In genomic region chr10:20735775-20736449, GRCm38 (mm10) we compare ENCODE assay signal across 18 mouse cellular contexts. TPM values are rescaled to one million over a fixed set of nuclear protein-coding genes. Genes with fewer than 3 reads are reported as not detected.
DNase-seq lines count a peak whose midpoint lies in the region; ATAC-seq lines count a peak whose summit lies in the region.
"Had no signal": no experiment of that assay in that cellular context is flagged by ENCODE, and none has a peak within 500 bp of the region (broad histone marks: within the 10 kb centered on the region; RNA-seq: fewer than 3 reads in every experiment).

No protein-coding gene starts in this region.

- H3K9ac ChIP-seq in heart, embryonic 12.5 days = no peak overlapping the region
- H3K9ac ChIP-seq in liver, embryonic 15.5 days = no peak overlapping the region
- H3K9ac ChIP-seq: neural tube, embryonic 13.5 days had no signal

- H3K4me3 ChIP-seq in heart, embryonic 12.5 days = no peak overlapping the region
- no peak overlapping the region for H3K4me3 ChIP-seq in liver, embryonic 15.5 days (replicated peaks)
- H3K4me3 ChIP-seq: gastrocnemius, adult 2 months; neural tube, embryonic 13.5 days had no signal

- ATAC-seq in heart, embryonic 12.5 days (ENCODE audit: insufficient number of reproducible peaks, low FRiP score) = peak; percentile 33; the same call in 1 of the 2 replicates
- peak; percentile 96 for ATAC-seq in liver, embryonic 15.5 days (ENCODE audit: insufficient read depth)
- ATAC-seq: forebrain, embryonic 14.5 days had no signal

- no peaks in the 10 kb centered on the region for H3K9me3 ChIP-seq in heart, embryonic 12.5 days (replicated peaks)
- no peaks in the 10 kb centered on the region for H3K9me3 ChIP-seq in liver, embryonic 15.5 days (replicated peaks)
- H3K9me3 ChIP-seq: neural tube, embryonic 13.5 days had no signal

- no peaks in the 10 kb centered on the region for H3K27me3 ChIP-seq in heart, embryonic 12.5 days (replicated peaks)
- H3K27me3 ChIP-seq in liver, embryonic 15.5 days = no peaks in the 10 kb centered on the region
- H3K27me3 ChIP-seq: CH12.LX; neural tube, embryonic 13.5 days had no signal

- H3K4me1 ChIP-seq in heart, embryonic 12.5 days (replicated peaks) = peaks cover 34% of the 10 kb centered on the region
- peaks cover 21% of the 10 kb centered on the region for H3K4me1 ChIP-seq in liver, embryonic 15.5 days (replicated peaks)

- H3K36me3 ChIP-seq in heart, embryonic 12.5 days = no peaks in the 10 kb centered on the region
- no peaks in the 10 kb centered on the region for H3K36me3 ChIP-seq in liver, embryonic 15.5 days (replicated peaks)
- H3K36me3 ChIP-seq: neural tube, embryonic 13.5 days had no signal

- H3K4me2 ChIP-seq in heart, embryonic 12.5 days = no peak overlapping the region
- peak overlapping the region; percentile 42 for H3K4me2 ChIP-seq in liver, embryonic 15.5 days
- H3K4me2 ChIP-seq: midbrain, embryonic 11.5 days; neural tube, embryonic 13.5 days had no signal

- H3K27ac ChIP-seq in heart, embryonic 12.5 days (ENCODE audit: poor library complexity, severe bottlenecking) = 0 out of 2 replicates have a peak overlapping the region, but pooled peaks have one; percentile 3
- peak overlapping the region; percentile 55 for H3K27ac ChIP-seq in liver, embryonic 15.5 days (replicated peaks)
- H3K27ac ChIP-seq: gastrocnemius, adult 2 months; neural tube, embryonic 13.5 days had no signal

- DNase-seq in heart, postnatal 25 days (ENCODE audit: low spot score) = no peak
- peak; percentile 53 for DNase-seq in c-Kit-positive CD71-positive TER-119-positive erythroid progenitor cells, embryonic 14.5 days (ENCODE audit: low spot score)
- peak; percentile 23 for DNase-seq in forelimb bud, embryonic 11.5 days (ENCODE audit: low read depth, low spot score)
- DNase-seq in right cerebral cortex, postnatal 10 days (ENCODE audit: low spot score in 2 of 2) = no peak
- no peak for DNase-seq in thymus, postnatal 4 days
- no peak for DNase-seq in cerebellum, adult 18-20 months
- DNase-seq: adrenal gland, postnatal 10 days; cerebellum, adult 2 months; gastrocnemius, adult 2 months; kidney, adult 8-10 months; kidney, postnatal 4 days; right cerebral cortex, postnatal 14 days had no signal

- intact Hi-C loops in heart, postnatal 25 days (cut with DNase I) = no loop called here

- 42% methylated on average over 3 of the region's 3 CpGs for WGBS in heart, embryonic 12.5 days
- 22% methylated on average over 3 of the region's 3 CpGs for WGBS in liver, embryonic 15.5 days (ENCODE audit: insufficient replicate concordance)

RNA-seq across cellular contexts. Expression of gene Pde7b, which starts 11.0 kb away (rescaled TPM):
- polyA plus RNA-seq in heart, embryonic 12.5 days (2016; fragmentation: Nextera tagmentation; extraction: Ambion mirVana) = 16.2 and 16.3 TPM in 2 replicates
- 10 to 100 TPM; 53.7 to 59.7 TPM for total RNA-seq in heart, postnatal 25 days (2021)
- 0.25 and 0.46 TPM in 2 replicates for polyA plus RNA-seq in liver, embryonic 15.5 days (2015; fragmentation: Nextera tagmentation; extraction: Ambion mirVana)
- total RNA-seq: CH12.LX had no signal

Comparison
In these comparisons a context has a peak if more than half of its experiments do, and no peak if none do; other contexts are left out.
1. DNase-seq: peak in c-Kit-positive CD71-positive TER-119-positive erythroid progenitor cells, embryonic 14.5 days (single experiment) and forelimb bud, embryonic 11.5 days (single experiment); none in heart, postnatal 25 days (single experiment), right cerebral cortex, postnatal 10 days (0 of 2), thymus, postnatal 4 days (single experiment) and cerebellum, adult 18-20 months (0 of 2).
2. RNA of gene Pde7b, which starts 11.0 kb away (polyA plus RNA-seq): 16.2 to 16.3 TPM in heart, embryonic 12.5 days; 0.25 to 0.46 TPM in liver, embryonic 15.5 days; every median in the first group is over 10 times any median in the second.